Mouse (Mus musculus): Measurements from ENCODE around the gene Klf17.
"Not testable (repeated sequence)": the region's sequence is repeated elsewhere in the genome, so short reads cannot be mapped to it uniquely, and the experiment has no call there.

The Klf17 gene

DNA sequence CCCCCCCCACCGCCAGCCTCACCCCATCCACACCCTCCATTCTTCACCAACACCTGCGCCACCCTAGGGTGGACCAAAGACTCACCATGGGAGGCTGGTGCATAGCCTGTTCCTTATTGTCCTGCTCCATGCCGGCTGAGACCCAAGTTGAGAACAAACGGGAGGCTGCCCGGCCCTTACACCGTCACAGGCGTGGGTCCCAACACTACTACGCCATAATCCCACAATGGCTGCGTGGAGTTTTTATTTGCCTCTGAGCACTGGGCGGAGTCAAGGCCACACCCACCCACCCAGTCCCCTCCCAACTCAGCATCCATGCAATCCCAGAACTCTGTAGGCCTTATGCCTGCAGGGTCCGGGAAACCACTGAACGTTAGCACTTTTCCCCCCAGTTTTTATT is at the start of gene Klf17:
Klf17 (minus strand) TSS at position 233 of the 400 bp plus-strand sequence.
- DNase-seq (ENCODE audit: low spot score in 2 of 2) = no peak

DNA sequence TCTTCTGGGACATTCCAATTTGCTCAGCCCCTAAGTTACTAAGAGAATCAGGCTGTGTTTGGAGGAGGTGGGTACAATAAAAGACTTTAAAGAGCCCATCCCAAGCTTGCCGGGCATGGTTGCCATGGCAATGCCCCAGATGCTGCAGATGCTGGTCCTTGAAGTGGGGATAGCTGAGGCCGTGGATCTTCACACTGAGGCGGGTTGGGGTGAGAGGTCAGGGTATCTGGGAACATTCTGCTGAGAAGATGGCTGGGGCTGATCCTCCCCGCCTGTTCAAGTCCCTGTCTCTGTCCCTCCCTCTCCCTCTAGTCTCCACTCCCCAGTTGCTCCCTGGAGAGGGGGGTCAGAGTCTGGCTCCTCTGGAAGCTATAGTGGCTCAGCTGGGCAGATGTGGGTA is 48.9 kb upstream of the Klf17 start:
- DNase-seq (ENCODE audit: low spot score in 2 of 2) = no peak

DNA sequence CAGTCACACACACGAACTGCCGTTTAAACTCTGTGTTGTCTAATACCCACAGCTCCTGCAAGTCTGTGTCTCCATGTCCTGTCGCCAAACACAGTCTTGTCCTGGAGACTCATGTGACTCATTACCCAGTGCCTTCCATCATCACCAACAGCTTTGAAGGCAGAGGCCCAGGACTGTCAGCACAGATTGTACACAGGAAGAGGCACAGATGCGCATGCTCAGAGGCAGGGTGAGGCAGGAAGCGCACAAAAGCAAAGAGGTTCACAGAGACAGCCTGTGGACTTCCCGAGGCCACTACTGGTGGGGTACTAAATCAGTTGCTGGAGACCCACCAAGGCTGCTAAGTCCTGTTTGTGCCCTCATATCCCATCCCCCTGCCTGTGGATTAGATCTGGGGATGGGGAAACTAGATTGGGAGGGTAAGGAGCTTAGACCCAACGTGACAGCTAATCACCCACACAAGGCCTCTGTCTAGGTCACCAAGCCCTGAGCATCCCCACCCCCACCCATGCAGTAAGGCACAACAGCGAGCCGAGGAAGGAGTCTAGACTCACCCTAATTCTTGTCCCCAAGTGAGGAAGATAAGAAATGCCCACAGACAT is 48.2 kb upstream of the Klf17 start:
- DNase-seq (ENCODE audit: low spot score in 2 of 2) = no peak

DNA sequence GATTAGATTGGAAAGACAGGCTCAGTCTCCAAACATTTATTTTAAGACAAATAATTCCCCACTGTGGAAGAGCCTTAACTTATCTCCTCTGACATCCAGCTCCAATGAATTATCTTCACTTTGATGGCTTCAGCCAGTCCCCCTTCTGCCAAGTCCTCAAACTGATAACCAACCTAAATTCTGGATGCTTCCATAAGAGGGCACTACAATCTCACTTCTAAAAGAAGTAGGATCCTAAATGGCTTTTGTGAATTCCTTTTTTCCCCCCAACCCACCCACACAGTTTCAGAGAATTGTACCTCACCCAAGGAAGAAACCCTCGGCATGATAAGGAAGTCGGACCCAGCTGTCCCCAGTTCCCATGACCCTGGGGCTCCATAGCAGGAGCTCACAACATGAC is 45.5 kb upstream of the Klf17 start:
- DNase-seq (ENCODE audit: low spot score in 2 of 2) = no peak

DNA sequence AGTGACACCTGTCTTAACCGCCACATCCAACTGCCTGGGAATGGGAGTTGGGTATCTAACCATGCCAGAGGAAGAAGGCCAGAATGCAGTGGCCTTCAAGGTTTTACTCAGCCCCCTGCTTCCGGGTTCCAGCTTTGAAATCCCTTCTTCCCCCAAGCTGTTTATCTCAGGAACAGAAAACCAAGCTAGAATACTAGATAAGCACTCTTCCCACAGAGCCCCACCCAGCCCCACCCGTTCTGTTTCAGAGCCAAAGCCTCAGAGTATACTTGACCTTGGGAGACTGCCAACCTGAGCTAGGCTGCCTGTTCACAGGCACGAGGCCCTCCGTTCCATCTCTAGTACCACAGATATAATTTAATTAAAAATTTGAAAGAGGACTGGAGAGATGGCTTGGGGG is 41.5 kb upstream of the Klf17 start:
- no peak for DNase-seq (ENCODE audit: low spot score in 2 of 2)

DNA sequence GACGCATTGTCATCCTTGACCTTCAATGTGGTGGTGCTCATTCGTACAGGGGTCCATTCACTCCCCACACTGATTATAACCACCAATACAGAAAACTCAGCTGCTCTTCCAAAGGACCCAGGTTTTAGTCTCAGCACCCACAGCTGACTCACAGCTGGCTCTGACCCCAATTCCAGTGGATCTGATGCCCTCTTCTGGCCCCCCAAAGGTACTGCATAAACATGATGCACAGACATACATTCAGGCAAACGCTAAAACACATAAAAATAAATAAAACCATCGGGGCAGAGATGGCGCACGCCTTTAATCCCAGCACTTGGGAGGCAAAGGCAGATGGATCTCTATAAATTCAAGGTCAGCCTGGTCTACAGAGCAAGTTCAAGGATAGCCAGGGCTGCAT is 34.5 kb upstream of the Klf17 start:
- DNase-seq (ENCODE audit: low spot score in 2 of 2) = no peak

DNA sequence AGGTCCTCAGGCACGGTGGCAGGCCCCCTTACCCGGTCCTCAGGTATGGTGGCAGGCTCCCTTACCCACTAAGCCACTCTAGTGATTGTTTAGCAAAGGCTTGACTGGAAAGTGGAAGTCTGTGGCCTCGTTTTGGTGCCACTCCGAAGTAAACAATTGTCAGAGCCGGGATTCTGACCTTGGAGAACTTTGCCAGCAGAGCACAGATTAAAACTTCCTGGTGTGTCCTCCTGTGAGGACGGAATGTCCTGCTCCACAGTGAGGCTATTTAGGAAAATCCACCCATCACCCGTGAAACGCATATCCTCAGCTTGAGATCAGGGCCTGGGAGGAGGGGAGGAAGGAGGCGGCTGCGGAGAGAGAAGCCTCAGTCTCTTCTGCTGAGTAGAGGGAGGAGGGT is 22.9 kb upstream of the Klf17 start:
- no peak for DNase-seq (ENCODE audit: low spot score in 2 of 2)

DNA sequence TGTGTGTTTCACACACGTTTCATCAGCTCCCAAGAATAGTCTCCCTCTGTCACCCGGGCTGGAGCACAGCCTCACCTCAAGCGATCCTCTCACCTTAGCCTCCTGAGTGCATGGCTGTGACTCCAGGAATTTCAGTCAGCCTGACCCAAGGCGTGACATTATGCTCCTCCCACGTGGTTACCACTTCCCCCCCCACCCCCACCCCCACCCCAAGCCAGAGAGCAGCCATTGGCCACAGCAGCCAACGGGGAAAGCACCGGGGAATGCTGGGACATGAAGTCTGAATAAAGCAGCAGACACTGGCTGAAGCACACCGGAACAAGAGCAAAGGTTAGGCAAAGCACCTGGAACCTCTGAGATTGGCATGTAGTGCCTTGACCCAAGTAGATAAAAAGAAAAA is 21.5 kb upstream of the Klf17 start:
- no peak for DNase-seq (ENCODE audit: low spot score in 2 of 2)

DNA sequence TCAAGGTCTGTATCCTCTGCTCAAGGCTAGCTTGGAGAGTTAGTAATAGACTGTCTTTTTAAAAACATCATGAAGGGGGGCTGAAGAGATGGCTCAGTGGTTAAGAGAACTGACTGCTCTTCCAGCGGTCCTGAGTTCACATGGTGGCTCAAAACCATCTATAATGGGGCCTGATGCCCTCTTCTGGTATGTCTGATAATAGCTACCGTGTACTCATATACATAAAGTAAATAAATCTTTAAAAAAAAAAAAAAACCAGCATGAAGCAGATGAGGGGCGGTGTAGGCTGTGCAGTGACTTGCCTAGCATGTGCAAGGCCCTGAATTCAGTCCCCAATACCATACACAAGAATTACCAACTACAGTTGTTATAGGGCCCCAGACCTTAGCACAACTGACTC is 17.5 kb upstream of the Klf17 start:
- no peak for DNase-seq (ENCODE audit: low spot score in 2 of 2)

DNA sequence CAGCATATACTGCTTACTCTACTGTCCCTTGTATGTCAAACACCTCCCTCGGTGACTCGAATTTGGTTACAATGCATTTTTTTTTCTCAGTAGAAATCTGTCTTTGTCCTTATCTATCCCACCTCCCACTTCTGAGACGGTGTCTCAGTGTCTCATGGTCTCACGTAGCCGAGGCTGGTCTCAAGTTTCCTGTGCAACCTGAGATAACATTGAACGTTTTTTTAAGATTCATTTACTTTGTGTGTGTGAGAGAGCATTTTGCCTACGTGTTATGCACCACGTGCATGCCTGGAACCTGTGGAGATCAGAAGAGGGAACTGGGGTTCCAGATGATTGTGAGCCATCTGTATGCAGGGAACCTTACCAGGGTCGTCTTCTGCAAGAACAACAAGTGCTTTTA is 7.5 kb upstream of the Klf17 start:
- no peak for DNase-seq (ENCODE audit: low spot score in 2 of 2)

DNA sequence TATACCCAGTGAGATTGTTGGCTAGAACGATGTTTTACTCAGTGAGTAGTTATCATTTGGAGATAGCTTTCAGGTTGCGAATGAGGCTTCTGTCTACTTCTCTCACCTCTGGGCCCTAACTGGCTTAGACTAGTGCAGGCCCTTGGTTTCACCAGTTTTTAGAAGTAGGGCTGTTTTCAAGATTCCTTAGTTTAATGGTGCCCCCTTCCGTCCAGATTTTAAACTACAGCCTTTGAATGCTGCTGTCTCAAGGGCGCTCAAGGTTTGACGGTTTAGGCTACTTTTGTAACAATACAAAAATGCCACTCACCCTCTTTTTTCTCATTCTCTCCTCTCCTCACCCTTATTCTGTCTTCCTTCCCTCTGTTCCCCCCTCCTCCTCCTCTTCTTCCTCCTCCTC is 5.5 kb upstream of the Klf17 start:
- DNase-seq (ENCODE audit: low spot score in 2 of 2) = peak; percentile 26 to 43

DNA sequence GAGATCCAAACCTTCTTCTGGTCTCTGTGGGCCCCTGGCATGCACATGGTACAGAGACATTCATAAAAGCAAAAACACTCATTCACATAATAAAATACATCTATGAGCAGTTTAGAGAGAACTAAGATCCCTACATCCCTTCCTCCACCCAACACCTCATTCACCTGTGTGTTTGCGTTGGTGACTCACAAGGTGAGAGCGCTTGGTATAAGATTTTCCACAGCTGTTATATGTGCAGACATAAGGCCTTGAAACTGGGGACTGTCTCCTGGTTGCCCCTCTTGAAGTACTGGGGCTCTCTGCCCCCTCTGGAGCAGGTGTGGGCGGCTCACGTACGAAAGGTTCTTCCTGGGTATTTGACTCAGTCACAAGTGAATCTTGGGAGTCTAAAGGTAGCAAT is 5.3 kb downstream of the Klf17 start:
- no peak for DNase-seq (ENCODE audit: low spot score in 2 of 2)

DNA sequence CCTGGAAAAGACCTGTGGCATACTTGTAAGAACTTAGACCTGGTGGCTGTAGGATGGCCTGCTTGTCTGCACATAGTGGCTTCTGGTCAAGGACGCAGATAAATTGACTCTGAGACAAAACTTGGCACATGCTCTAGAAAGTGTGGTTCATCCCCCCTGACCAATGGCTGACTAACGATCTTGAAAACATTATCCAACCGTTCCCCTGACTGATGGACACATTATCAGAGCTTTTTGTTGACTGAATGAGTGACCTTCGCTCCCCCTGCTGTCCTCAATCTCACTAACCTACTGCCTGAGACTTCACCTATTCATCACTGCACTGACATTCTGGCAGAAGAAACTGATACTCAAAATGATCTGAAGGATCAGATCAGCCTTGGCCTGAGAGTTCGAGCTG is 13.0 kb downstream of the Klf17 start:
- not testable (repeated sequence) for DNase-seq (ENCODE audit: low spot score in 2 of 2)

DNA sequence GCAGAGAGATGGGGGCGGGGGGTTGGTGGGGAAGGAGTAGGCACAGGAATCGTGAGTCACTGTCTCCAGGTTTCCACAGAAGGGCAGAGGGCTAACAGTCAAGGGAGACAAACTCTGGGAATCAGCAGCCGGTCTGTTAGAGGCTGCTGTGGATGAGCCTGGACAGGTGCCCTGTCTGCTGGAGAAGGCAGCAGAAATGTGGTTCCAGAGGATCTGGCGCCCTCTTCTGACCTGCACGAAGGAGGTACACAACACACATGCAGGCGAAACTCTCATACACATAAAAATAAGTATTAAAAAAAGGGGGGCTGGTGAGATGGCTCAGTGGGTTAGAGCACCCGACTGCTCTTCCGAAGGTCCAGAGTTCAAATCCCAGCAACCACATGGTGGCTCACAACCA is 27.9 kb downstream of the Klf17 start:
- peak; percentile 17 to 25 for DNase-seq (ENCODE audit: low spot score in 2 of 2)

DNA sequence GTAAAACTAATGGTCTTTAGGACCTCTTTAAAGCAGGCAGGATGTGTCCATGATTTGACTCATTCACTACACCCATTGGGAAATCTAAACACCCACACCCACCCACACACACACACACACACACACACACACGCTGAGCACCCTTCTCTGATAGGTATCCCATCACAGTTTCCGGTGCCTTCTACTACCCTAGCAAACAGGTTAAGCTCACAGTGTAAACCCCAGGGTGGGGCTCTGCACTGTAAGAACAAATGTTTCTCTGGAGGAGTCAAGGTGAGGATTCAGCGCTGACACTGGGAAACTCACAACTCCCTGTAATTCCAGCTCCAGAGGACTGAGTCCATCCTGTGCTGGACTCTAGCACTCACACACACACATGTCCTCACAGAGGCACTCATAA is 33.5 kb downstream of the Klf17 start:
- DNase-seq (ENCODE audit: low spot score in 2 of 2) = peak in 1 of 2 experiments; percentile 15

DNA sequence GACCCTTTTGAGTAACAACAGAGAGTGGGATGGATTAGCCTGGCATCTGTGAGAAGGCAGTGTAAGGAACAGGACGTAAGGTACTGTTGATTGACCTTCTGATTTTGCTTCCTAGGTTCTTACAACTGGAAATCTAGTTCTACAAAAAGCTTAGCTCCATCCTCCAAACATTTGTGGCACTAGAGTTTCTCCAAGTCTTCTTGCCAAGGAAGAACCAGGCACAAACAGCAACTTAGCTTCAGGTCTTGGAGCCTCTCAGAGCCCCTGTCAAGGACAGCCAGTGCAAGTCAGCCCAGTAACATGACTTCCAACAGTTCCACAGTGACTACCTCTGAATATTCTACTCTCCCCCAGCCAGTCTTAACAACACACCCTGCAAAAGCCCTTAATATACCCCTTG is 41.3 kb downstream of the Klf17 start, which contains the start of gene Gm12845:
Gm12845 (plus strand) TSS at position 301 of the 400 bp plus-strand sequence.
- no peak for DNase-seq (ENCODE audit: low spot score in 2 of 2)

DNA sequence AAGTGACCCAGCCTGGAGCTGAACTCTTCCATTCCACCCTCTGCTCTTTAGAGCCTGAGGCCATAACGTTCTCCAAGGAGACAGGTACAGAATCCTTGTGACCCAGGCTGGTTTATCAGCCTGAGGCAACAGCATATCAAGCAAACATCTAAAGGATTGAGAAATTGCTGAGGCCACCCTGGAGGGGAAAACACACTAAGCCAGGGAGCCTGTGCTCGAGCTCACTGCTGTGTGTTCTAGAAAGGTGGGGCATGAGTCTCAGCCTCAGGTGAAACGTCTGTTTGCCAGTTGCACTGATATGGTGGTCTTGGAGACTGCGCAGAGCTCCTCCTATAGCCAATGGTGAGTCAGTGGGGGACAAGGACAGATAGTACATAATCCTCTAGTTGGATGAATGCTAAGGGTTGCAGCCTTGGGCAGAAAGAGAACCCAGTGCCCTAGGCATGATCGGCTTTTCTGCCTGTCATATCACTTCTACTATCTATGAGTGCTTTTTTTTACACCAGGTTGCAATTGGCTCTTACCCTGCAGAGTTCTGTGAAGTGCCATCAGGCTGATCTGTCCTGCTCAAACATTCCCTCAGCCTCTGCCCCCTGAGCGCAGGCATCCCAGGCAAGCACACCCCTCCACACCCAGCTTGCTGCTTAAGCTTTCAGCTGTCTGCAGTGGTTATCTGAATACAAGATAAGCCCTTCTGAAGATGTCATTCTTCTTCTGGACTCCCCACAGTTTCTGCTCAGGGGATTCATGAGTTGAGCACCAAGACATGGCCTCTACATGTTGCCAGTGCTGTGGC is 51.9 kb downstream of the Klf17 start:
- peak in 1 of 2 experiments; percentile 22 for DNase-seq (ENCODE audit: low spot score in 2 of 2)

DNA sequence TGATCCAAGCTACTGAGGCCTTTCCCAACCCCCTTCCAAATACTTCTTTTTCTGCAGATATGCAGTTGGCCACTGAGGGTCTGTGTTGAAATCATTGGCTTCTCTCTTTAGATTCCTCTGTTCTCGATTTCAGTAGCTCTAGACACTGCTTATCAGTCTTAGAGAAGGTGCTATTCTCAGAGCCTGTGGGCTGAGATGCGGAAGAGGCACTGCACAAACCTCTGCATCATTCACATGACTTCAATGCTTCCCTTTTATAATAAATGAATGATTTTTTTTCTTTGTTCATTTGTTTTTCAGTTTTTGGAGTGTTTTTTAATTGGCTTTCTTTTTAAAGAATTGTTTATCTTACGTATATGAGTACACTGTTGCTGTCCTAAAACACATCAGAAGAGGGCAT is 53.1 kb downstream of the Klf17 start:
- no peak for DNase-seq (ENCODE audit: low spot score in 2 of 2)

DNA sequence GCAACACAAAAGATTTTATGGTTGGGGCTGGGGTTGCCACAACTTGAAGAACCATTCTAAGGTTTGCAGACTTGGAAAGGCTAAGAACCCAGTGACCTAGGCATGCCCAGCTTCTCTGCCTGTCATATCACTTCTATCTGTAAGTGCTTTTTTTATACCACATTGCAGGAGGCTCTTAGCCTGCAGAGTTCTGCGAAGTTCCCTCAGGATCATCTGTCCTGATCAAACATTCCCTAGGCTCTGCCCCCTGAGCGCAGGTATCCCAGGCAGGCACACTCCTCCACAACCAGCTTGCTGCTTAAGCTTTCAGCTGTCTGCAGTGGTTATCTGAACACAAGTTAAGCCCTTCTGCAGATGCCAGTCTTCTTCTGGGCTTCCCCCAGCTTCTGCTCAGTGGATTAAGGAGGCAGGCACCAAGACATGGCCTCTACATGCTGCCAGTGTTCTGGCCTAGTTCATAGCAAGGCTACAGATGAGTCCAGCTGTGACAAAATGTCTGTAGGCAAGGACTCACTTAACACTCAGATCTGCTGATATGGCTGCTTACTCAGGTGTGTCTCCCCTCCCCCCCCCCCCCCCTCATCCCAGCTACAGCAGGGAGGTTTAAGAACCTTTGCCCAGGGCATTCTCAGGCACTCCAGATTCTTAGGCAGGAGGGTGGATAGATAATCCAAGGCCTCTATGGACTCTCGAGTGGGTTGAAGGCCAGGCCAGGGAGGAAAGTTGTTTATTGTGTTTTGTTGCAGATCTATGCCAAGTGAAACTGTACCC is 56.5 kb downstream of the Klf17 start:
- DNase-seq (ENCODE audit: low spot score in 2 of 2) = peak in 1 of 2 experiments; percentile 34

Measured in urinary bladder, adult 18-20 months (tissue).